Mouse (Mus musculus) liver, adult (tissue): ENCODE data around the gene Rex2.
"Not testable (repeated sequence)": the region's sequence is repeated elsewhere in the genome, so short reads cannot be mapped to it uniquely, and the experiment has no call there.

Experiments used
- GATA4 ChIP-seq: IDR thresholded peaks from 2 replicates; pipeline ENCODE4 v1.6.1; 2014; ENCODE audit warnings: mild to moderate bottlenecking, low read length; ENCODE audit not compliant: insufficient replicate concordance

The Rex2 gene

GRCm38 (mm10) chr4:147021550-147021949 is at the start of gene Rex2:
Gene Rex2 (plus strand): TSS chr4:147021850.
- not testable (repeated sequence) for TF ChIP-seq GATA4
